Mouse (Mus musculus) thymus, postnatal 0 days (tissue): ENCODE data around the gene Zfp654. TPM values are rescaled to one million over a fixed set of nuclear protein-coding genes. Genes with fewer than 3 reads are reported as not detected.
"Not testable (repeated sequence)": the region's sequence is repeated elsewhere in the genome, so short reads cannot be mapped to it uniquely, and the experiment has no call there.

Experiments
- DNase-seq: peaks from one replicate; pipeline ENCODE4 v3.0.0-alpha.2; 2015; ENCODE audit warnings: low spot score
- polyA plus RNA-seq: library from polyadenylated mRNA; unstranded; fragments of >200 nt; fragmentation: Nextera tagmentation; extraction: Ambion mirVana; gene quantifications from 2 replicates; pipeline ENCODE4 v1.2.1, GENCODE M21; 2015

The Zfp654 gene
- polyA plus RNA-seq: 5.1 and 6.2 TPM in 2 replicates

GRCm38 (mm10) chr16:64851563-64852362 lies at the start of gene Zfp654, which contains the start of gene Cggbp1:
TSS of gene Zfp654 (minus strand) at chr16:64851652.
TSS of gene Cggbp1 (plus strand) at chr16:64851996.
- DNase-seq: peak; percentile 99

- peak; percentile 19 for DNase-seq
Observed at GRCm38 (mm10) chr16:64899084-64899483, 47.6 kb upstream of the Zfp654 start.

- no peak for DNase-seq
Observed at GRCm38 (mm10) chr16:64889496-64889895, 38.0 kb upstream of the Zfp654 start.

- DNase-seq: no peak
Observed at GRCm38 (mm10) chr16:64885547-64885946, 34.1 kb upstream of the Zfp654 start.

GRCm38 (mm10) chr16:64885142-64885541 lies 33.7 kb upstream of the Zfp654 start:
- no peak for DNase-seq

- no peak for DNase-seq
Observed at GRCm38 (mm10) chr16:64884420-64884838, 33.0 kb upstream of the Zfp654 start.

GRCm38 (mm10) chr16:64883896-64884295 lies 32.4 kb upstream of the Zfp654 start:
- no peak for DNase-seq

- no peak for DNase-seq
Observed at GRCm38 (mm10) chr16:64881442-64881841, 30.0 kb upstream of the Zfp654 start.

GRCm38 (mm10) chr16:64880986-64881385 lies 29.5 kb upstream of the Zfp654 start:
- no peak for DNase-seq

- no peak for DNase-seq
Observed at GRCm38 (mm10) chr16:64879735-64880134, 28.3 kb upstream of the Zfp654 start.

GRCm38 (mm10) chr16:64878611-64879132 lies 27.2 kb upstream of the Zfp654 start:
- DNase-seq: no peak

GRCm38 (mm10) chr16:64877314-64877713 lies 25.9 kb upstream of the Zfp654 start:
- DNase-seq: no peak

- no peak for DNase-seq
Observed at GRCm38 (mm10) chr16:64876631-64877265, 25.3 kb upstream of the Zfp654 start.

- no peak for DNase-seq
Observed at GRCm38 (mm10) chr16:64875822-64876221, 24.4 kb upstream of the Zfp654 start.

GRCm38 (mm10) chr16:64875384-64875783 lies 23.9 kb upstream of the Zfp654 start:
- no peak for DNase-seq

- DNase-seq: peak; percentile 82
Observed at GRCm38 (mm10) chr16:64873416-64874305, 22.2 kb upstream of the Zfp654 start.

GRCm38 (mm10) chr16:64872841-64873240 lies 21.4 kb upstream of the Zfp654 start:
- DNase-seq: peak; percentile 19

GRCm38 (mm10) chr16:64872296-64872695 lies 20.8 kb upstream of the Zfp654 start:
- peak; percentile 22 for DNase-seq

GRCm38 (mm10) chr16:64869621-64870020 lies 18.2 kb upstream of the Zfp654 start:
- DNase-seq: no peak

- no peak for DNase-seq
Observed at GRCm38 (mm10) chr16:64868613-64869012, 17.2 kb upstream of the Zfp654 start.

- DNase-seq: not testable (repeated sequence)
Observed at GRCm38 (mm10) chr16:64865841-64866240, 14.4 kb upstream of the Zfp654 start.
